Mouse (Mus musculus): ENCODE measurements at regions not wholly inside any gene's neighbourhood (a gene's known extent, or its start where the extent isn't known, plus 50 kb on each side); places are given as distances from the start of the nearest gene placed in this dataset.

- TF ChIP-seq POLR2A (IDR thresholded peaks at IDR 0.05; ENCODE audit: borderline replicate concordance, insufficient read depth, low read length) (no peak), CTCF (IDR thresholded peaks at IDR 0.05; ENCODE audit: borderline replicate concordance, insufficient read depth, low read depth, low read length) (no peak)
Observed at GRCm38 (mm10) chr7:37335212-37335611, 438.2 kb downstream of the Zfp536 start.

Data from cerebellum, adult 2 months (tissue).